Mouse (Mus musculus) E14TG2a.4 (cell line): Measurements from ENCODE around the gene Cep250.

Experiments
- H3K27me3 ChIP-seq: 2 replicates; pipeline ENCODE4 v1.6.1; 2014; ENCODE audit warnings: low read length, control low read depth; ENCODE audit not compliant: insufficient read depth
- H3K36me3 ChIP-seq: 2 replicates; pipeline ENCODE4 v1.6.1; 2014; ENCODE audit warnings: low read length, control low read depth; ENCODE audit not compliant: insufficient read depth
- H3K4me1 ChIP-seq: replicated peaks from 2 replicates; pipeline ENCODE4 v1.6.1; 2014; ENCODE audit warnings: low read depth, low read length, control low read depth
- H3K4me3 ChIP-seq: replicated peaks from 2 replicates; pipeline ENCODE4 v1.5.1; 2014; ENCODE audit warnings: mild to moderate bottlenecking, low read length
- H3K9me3 ChIP-seq: 2 replicates; pipeline ENCODE4 v1.6.1; 2014; ENCODE audit warnings: low read length, control low read depth
- CTCF ChIP-seq: conservative IDR thresholded peaks from 2 replicates; pipeline ENCODE4 v1.5.1; 2014; ENCODE audit warnings: low read length
- NANOG ChIP-seq: IDR thresholded peaks from 2 replicates; pipeline ENCODE4 v1.6.1; 2014; ENCODE audit warnings: borderline replicate concordance, low read length, mixed read lengths
- POU5F1 ChIP-seq: IDR thresholded peaks from 2 replicates; pipeline ENCODE4 v1.6.1; 2014; ENCODE audit warnings: low read length, borderline replicate concordance

Gene Cep250

GRCm38 (mm10) chr2:155941697-155942442, 14.4 kb upstream of the Cep250 start:
- TF ChIP-seq CTCF (no peak), POU5F1 (no peak), NANOG (no peak)
- Histone ChIP-seq H3K9me3 (no peaks in the 10 kb centered on the region), H3K27me3 (peaks cover 47% of the 10 kb centered on the region), H3K4me3 (peak overlapping the region; percentile 76), H3K4me1 (peaks cover 65% of the 10 kb centered on the region), H3K36me3 (no peaks in the 10 kb centered on the region)

DNA sequence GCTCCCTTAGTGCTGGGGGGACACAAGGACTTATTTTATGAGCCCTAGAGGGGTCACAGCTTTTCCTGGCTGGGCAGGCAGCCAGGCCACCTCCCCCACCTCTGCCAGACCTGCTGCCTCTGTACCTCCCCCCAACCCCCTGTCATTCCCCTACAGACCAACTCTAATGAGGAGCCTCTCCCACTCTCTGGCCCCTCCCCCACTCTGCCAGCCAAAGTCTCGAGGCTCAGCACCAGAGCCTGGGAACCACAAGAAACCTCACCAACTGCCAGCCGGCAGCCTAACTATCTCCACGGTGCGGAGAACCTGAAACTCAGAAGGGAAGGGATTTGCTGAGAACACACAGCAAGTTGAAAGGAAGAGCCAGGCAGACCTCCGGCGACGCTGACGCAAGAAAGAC, 12.8 kb upstream of the Cep250 start:
- H3K9me3 ChIP-seq = no peaks in the 10 kb centered on the region
- H3K4me1 ChIP-seq = peaks cover 77% of the 10 kb centered on the region
- H3K27me3 ChIP-seq = peaks cover 47% of the 10 kb centered on the region
- TF ChIP-seq NANOG (no peak), CTCF (no peak), POU5F1 (no peak)
- H3K4me3 ChIP-seq = peak overlapping the region; percentile 62
- H3K36me3 ChIP-seq = no peaks in the 10 kb centered on the region

DNA sequence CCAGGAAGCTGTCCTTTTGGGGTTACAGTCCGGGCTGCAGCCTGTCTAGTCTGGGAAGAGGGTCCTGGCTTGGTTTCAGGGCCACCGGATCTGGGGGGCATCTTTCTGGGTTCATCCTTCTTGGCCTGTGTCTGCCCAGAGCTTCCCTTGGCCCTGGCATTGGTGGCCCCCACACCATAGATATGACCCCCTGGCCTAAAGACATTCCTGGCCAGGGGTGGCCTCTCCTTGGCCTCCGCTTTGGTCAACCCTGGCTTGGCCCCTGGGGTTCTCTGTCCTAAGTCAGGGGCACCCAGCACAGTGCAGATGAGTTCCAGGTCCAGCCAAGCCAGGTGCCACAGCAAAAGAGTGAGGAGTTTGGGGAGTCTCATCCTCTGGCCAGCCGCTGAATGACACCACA, 11.6 kb upstream of the Cep250 start:
- peaks cover 78% of the 10 kb centered on the region for H3K4me1 ChIP-seq
- H3K27me3 ChIP-seq = peaks cover 47% of the 10 kb centered on the region
- TF ChIP-seq NANOG (no peak), POU5F1 (no peak), CTCF (no peak)
- H3K36me3 ChIP-seq = no peaks in the 10 kb centered on the region
- peak overlapping the region; percentile 62 for H3K4me3 ChIP-seq
- H3K9me3 ChIP-seq = no peaks in the 10 kb centered on the region

DNA sequence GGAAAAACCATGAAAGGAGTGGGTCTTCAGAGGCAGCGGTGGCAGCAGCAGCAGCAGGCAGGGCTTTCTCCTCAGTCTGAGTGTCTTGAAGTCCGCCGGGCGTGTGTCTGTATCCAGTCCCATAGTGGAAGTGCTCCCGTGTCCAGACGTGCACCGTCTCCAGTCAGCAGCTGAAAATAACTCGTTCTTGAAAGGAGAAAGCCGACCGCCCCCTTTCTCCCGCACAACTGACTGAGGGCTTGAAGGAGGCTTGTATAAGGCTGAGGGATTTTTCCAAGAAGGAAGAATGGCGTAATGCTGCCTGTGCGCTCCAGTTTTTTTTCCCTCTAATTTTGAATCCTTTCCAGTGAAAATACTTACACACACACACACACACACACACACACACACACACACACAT, 11.1 kb upstream of the Cep250 start, which contains the start of gene Gdf5:
Gene Gdf5 (minus strand): TSS at position 244 of the 400 bp plus-strand sequence.
- H3K4me3 ChIP-seq = peak within 1 kb of the TSS; percentile 62
- no peaks in the 10 kb centered on the region for H3K36me3 ChIP-seq
- TF ChIP-seq NANOG = no peak
- no peak for TF ChIP-seq CTCF
- no peak for TF ChIP-seq POU5F1
- peaks cover 73% of the 10 kb centered on the region for H3K4me1 ChIP-seq
- no peaks in the 10 kb centered on the region for H3K9me3 ChIP-seq
- H3K27me3 ChIP-seq = peaks cover 46% of the 10 kb centered on the region

DNA sequence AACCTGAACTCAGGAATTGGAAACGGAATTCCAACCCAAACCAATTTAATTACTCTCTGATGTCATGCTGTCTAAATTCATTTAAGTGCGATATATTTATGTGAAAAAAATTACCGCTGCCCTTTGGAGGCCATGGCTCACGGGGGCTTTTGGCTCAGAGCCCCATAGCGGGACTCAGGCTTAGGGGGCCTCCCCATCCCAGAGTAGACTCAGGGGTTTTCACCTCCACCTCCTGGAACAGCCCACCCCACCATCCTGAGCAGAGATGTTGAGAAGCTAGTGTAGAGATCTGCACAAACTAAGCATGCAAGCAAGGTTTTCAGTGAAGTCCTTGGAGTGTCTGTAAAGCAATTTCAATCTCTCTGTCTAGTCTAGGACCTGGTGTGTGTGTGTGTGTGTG, 10.7 kb upstream of the Cep250 start:
- H3K27me3 ChIP-seq = peaks cover 41% of the 10 kb centered on the region
- H3K4me1 ChIP-seq = peaks cover 70% of the 10 kb centered on the region
- TF ChIP-seq CTCF (no peak), NANOG (no peak)
- H3K4me3 ChIP-seq = no peak overlapping the region
- no peaks in the 10 kb centered on the region for H3K9me3 ChIP-seq
- H3K36me3 ChIP-seq = no peaks in the 10 kb centered on the region

- H3K4me3 ChIP-seq = no peak overlapping the region
- H3K9me3 ChIP-seq = no peaks in the 10 kb centered on the region
- peak; percentile 87 for TF ChIP-seq CTCF
- TF ChIP-seq NANOG = no peak
- H3K4me1 ChIP-seq = peaks cover 70% of the 10 kb centered on the region
- H3K36me3 ChIP-seq = no peaks in the 10 kb centered on the region
- H3K27me3 ChIP-seq = peaks cover 36% of the 10 kb centered on the region
Measured at GRCm38 (mm10) chr2:155946069-155946468, 10.2 kb upstream of the Cep250 start.

DNA sequence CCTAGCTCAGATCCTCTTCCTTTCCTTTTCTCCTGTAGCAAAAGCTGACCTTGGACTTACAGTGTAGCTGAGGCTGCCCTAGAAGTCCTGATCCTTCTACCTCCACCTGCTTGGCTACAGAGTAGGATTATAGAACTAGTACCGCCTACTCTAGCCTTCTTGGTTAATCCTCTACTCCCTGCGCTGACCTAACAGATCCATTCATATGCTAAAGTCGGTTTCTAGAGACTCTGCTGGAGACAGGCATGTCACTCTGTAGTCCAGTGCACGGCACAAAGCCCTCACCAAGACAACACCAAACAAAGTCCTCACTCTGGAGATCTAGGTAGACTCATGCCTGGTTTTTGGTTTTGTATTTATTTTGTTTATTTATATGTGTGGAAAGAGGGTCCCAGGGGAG, 9.8 kb upstream of the Cep250 start:
- no peaks in the 10 kb centered on the region for H3K9me3 ChIP-seq
- TF ChIP-seq POU5F1 (no peak), NANOG (no peak), CTCF (no peak)
- H3K36me3 ChIP-seq = no peaks in the 10 kb centered on the region
- H3K27me3 ChIP-seq = peaks cover 32% of the 10 kb centered on the region
- H3K4me1 ChIP-seq = peaks cover 66% of the 10 kb centered on the region
- H3K4me3 ChIP-seq = no peak overlapping the region

DNA sequence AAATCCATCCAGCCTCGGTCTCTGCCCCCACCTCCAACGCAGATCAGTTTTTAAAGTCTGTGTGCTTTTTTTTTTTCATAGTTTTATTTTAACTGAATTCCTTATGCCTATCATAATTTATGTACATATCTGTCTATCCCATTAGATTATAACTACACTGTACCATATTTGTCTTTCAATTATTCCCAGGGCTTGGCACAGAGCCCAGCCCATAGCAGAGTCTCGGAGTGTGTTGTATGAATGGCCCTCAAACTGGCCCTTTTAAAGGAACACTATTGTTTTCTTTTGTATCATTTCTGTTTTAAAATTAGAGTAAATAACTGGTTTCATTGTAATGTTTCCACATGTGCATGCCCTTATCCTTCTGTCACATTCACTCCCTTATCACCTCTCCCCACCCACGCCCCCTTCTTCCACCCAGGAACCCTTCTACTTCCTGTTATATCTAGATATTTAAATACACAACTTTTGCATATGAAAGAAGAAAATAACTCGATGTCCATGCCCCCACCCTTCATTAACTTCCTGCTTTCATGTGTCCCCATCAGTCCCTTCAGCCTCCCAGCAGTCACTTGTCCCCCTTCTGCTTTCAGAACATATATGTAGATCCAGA, 8.8 kb upstream of the Cep250 start:
- no peak for TF ChIP-seq POU5F1
- TF ChIP-seq CTCF = no peak
- no peak for TF ChIP-seq NANOG
- Histone ChIP-seq H3K4me3 (no peak overlapping the region), H3K9me3 (no peaks in the 10 kb centered on the region), H3K4me1 (peaks cover 58% of the 10 kb centered on the region), H3K36me3 (no peaks in the 10 kb centered on the region), H3K27me3 (peaks cover 22% of the 10 kb centered on the region)

- Histone ChIP-seq H3K36me3 (no peaks in the 10 kb centered on the region), H3K4me1 (peaks cover 41% of the 10 kb centered on the region), H3K9me3 (no peaks in the 10 kb centered on the region), H3K27me3 (peaks cover 8% of the 10 kb centered on the region), H3K4me3 (no peak overlapping the region)
- TF ChIP-seq NANOG (no peak), POU5F1 (no peak)
Measured at GRCm38 (mm10) chr2:155949362-155949761, 6.9 kb upstream of the Cep250 start.
